Mouse (Mus musculus): Measurements from ENCODE around the gene Maml2.
"Not testable (repeated sequence)": the region's sequence is repeated elsewhere in the genome, so short reads cannot be mapped to it uniquely, and the experiment has no call there.

The Maml2 gene

DNA sequence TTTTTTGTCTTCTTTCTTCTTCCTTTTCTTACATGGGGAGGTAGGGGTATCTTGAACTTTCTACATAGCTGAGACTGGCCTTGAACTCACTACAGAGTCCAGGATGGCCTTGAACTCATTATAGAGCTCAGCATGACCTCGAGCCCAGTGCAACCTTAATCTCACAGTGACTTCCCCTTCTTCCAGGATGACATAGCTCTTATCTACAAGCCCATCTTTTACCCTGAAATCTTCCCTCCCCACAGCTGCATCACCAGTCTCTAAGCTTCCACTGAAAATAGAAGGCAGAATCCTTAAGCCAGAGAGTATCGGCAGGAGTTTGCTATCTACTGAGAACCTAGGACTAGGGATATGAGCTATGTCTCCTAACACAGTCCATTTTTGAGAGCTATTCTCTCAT, 375.5 kb downstream of the Maml2 start:
- no peak for DNase-seq (ENCODE audit: low spot score in 2 of 2)

DNA sequence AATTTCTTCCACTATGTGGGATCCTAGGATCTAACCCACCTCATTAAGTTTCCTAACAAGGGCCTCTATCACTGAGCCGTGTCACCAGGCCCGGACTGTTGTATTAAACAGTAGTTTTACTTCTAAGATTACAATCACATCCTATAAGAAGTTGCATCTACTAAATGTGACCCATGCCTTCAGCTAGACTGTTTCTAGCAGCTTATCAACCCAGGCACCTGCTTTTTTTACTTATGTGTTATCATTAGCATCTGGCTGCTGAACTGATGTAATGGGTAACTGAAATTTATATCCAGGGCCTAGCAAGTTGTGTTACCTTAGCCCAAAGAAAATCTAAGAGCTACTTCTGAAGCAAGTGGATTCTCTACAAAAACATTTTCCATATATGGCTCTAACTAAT, 380.3 kb downstream of the Maml2 start:
- no peak for DNase-seq (ENCODE audit: low spot score in 2 of 2)

DNA sequence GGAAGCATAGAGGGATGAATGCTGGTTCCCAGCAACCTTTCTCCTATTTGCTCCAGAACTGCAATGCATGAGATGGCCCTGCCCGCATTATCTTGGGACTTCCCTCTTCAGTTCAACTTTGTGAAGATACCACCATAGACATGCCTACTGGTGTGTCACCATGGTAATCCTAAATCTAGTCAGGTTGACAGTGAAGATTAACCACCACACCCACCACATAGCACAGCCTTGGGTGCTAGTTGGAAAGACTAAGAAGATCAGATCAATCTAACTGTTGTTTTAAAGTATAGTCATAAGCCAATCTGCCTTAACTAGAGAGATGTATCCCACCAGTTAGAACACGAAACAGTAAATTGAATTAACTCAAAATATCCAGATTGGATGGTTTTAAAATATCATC, 381.9 kb downstream of the Maml2 start:
- DNase-seq (ENCODE audit: low spot score in 2 of 2): no peak

DNA sequence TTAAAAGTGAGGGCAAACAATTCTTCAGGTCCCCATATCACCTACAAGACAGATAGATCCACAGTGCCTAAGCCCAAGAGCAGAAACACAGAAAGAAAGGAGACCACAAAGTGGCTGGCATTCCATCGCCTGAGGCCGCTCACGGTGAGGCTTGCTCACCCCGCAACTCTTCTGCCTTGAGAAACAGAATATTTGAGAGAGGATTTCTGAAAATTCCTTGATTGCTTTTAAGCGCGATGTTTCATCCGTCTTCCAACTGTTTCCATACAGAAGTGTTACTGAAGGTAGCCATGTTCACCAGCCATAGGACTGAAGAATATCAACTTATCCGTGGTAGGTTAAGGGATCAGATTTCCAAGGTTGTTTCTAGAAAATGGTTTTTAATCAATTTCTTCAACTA, 383.4 kb downstream of the Maml2 start:
- no peak for DNase-seq (ENCODE audit: low spot score in 2 of 2)

DNA sequence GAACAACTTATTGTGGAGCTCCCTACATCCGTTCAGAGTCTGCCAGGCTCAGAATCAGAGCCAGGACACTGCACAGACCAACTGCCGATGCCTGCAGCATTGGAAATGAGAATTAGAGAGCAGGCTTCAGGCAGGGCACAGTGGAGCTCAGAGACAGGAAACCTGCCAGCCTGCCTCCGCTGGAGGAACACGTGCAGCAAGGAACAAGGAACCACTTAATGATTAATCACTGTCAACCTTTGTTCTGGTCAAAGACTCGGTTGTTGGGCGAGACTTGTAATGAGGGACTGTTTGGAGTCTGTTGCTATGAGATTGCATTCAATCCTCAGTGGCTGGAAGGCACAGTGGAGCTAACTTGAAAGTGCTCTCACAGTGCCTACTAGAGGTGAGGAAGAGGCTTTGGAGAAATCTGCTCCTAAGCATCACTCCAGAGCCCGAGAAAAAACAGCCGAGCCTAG, 383.9 kb downstream of the Maml2 start:
- DNase-seq (ENCODE audit: low spot score in 2 of 2): peak; percentile 73 to 75

DNA sequence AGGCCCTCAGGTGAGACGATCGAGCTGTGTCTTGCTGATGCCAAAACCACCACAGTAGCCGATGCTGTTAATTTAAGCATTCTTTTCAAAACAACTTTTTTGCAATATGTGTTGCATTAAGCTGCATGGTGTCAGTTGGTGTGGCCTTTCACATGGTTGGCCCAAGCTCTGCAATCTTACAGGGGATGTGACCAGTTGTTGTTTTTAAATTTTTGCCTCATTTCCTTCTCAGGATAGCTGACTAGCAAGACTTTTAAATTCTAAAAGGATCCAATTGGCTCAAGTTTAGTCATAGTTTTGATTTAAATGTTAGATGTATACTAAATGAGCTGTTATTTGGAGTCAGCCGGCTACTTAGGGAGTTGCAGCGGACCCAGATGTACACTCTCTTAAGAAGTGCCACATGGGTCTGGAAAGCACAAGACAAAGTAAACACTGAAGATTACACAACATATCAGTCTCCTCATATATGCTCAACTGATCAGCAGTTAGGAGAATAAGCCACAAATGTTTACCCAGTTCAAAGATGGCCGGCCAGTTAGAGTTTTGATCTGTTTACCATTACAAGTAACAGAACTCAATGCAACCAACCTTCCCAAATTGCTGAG, 386.7 kb downstream of the Maml2 start:
- no peak for DNase-seq (ENCODE audit: low spot score in 2 of 2)

DNA sequence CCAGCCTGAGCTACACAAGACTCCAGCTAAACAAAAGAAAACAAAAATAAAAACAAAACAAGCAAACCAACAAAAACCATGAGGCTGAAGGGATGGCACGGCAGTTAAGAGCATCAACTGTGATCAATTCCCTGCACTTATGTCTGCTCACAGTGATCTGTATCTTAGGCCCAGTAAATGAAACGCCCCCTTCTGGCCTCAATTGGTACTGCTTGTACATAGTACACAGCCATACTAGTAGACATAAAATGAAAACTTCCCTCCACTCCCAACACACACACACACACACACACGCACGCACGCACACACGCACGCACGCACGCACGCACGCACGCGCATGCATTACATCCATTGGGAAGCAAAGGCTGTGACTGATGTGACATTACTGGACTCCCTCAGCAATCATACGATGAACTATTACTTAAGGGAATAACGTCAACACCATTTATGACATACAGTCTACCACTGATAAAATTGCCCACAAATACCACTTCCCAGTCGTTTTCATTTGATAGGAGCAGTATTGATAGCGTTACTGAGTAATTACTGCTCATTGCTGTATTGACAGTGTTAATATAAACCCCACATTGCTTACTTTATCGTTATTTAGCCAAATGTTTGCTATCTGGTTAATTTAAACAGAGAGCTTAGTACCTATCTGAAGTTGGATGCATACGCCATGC, 389.4 kb downstream of the Maml2 start:
- DNase-seq (ENCODE audit: low spot score in 2 of 2): no peak

DNA sequence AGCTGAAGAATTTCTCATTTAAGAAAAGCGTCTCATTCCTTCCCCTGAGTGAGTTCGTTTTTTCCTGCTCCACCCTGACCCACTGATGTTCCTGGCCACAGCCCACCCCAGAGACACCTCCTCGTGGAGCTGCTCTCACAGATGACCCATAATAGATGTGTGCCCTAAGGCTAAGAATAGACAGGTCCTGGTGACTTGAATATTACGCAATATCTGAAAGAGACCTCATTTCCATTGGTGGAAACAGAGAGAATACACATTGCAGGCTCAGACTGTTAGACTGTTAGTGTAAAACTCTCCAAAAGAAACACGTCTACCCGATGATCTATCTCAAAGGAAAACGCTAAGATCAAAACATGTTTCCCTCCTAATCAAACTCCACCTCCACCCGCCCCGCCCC, 391.2 kb downstream of the Maml2 start:
- no peak for DNase-seq (ENCODE audit: low spot score in 2 of 2)

DNA sequence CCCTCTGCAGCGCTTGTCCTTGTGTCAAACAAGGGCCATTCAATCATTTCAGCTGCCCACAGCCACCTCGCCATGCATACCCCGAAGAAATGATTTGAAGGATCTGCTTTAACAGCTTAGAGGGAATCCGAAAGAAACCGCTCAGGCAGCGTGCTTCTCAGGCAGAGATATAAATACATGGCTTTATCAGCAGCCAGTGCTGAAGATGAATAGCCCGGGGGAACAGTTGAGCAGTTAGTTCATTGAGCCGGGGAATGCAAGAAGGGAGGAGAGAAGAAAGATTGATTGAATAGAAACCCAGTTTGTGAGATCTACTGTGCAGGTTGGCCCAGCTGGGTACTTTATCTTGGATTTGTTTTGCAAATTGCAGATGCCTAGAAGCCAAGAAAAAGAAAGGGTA, 392.6 kb downstream of the Maml2 start:
- no peak for DNase-seq (ENCODE audit: low spot score in 2 of 2)

DNA sequence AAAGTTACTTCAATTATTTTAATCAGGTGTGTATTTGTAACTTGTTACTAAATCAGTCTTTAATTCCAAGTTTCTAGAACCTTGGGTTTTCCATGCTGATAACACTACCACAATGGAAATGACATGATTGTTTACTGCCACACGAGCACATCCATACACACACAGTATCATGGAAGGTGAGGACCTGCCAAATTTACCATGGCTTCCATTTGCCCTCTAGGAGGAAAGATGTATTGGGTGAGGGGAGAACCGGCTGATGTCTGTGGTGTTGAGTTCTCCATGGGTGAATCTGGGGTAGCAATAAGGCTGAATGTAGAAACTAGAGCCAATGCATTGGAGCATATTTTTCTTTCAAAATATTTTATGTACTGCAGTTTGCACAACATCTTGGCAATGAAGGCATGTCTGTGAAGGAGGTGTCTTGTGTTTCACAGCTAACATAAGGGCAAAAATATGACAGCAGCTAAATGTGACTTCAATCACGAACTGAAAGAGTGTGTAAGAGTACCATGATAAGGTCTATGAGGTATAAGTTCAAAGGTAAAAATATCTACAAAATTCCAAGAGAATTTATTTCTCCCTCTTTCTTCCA, 396.0 kb downstream of the Maml2 start:
- no peak for DNase-seq (ENCODE audit: low spot score in 2 of 2)

DNA sequence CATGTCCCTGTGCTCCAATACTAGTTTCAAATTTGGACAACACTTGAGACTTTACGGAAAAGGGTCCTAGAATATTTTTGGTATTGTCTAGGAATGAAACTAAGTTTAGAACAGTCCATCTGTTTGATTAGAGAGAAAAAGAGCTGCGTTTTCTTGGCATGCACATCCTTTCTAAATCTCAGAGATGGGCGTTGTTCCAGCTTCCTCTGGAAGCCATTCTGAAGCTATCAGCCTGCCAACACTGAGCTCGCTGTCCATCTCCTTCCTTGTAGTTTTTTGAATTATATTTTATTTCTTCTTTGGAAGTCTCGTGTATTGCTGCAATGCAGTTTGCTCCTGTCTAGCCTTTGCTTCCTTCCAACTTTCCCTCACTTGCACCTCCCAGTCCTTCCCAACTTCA, 396.5 kb downstream of the Maml2 start:
- peak in 1 of 2 experiments; percentile 27 for DNase-seq (ENCODE audit: low spot score in 2 of 2)

DNA sequence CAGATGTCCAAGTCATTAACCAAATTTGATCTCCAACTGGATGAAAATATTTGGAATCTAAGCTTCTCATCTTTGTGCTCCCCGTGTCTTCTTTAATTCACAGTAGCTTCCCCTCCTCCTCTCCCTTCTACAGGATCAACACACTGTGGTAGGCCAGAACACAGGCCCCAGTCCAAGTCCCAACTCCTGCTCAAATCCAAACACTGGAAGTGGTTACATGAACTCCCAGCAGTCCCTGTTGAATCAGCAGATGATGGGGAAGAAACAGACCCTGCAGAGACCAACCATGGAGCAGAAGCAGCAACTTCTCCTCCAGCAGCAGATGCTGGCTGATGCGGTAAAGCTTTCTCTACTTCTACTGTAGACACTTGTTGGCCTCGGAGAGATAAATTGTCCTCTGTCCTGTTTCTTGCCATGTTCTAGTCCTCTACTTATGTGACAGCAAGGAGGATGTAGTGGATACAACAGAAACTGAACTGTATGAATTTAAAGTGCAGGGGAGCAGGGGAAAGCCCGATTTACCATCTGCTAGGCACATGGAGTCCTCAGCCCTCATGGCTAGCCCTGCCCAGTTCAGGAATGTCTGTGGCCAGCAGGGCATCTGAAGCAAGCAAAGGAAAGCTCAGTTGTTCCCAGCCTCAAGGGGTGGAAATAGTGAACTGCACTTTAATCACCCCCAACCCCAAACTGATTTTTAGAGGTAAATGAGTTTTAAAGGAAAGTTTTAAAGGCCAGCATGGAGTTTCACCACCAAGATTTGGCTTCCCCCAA, 399.5 kb downstream of the Maml2 start:
- DNase-seq (ENCODE audit: low spot score in 2 of 2): no peak

DNA sequence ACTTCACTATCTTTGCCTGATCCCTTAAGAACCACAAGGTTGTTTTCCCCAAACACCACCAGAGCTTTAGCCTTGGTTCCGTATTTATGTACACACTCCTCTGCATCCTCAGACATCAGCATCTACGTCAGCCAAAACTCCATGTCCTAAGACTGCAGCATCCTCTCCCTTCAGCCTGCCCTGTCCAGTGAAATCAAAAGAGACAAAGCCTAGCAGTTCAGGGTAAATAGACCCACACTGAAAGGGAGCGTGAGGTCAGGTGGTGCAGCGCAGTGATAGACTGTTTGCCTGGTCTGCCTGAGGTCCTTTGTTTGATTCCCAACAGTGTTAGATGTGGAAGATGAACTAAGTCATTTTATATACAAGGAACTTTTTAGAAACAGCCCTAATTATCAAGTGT, 400.1 kb downstream of the Maml2 start:
- no peak for DNase-seq (ENCODE audit: low spot score in 2 of 2)

DNA sequence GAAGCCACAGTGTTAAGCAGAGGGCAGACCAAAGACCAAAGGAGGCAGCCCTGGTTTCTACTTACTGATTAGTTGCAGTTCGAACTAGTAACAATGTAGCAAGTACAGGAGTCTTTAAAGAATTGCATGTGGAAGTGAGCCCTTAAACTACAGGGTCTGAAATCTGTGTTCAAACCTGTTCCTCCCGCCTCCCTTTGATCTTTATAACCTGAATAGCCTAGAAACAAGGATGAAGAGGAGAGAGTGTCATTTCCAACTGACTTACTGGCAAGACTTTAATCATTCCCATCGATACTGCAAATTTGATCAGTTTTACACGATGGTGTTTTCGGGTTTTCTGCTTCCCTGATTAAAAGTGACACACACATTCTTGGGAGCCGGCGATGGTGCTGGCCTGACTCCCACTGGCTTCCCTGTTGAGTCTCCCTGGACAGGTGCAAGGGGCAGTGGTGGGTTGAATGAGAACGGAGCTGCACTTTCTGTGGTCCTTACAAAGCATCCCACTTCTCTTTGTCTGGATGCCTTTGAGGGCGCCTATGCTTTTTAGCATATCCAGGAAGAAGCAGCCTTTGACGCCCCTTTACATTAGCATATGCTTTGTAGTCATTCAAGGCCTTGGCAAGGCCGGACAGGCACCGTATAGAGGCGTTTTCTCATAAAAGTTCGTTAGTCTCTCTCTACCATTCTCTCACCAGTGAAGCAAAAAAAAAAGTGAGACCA, 401.5 kb downstream of the Maml2 start:
- no peak for DNase-seq (ENCODE audit: low spot score in 2 of 2)

DNA sequence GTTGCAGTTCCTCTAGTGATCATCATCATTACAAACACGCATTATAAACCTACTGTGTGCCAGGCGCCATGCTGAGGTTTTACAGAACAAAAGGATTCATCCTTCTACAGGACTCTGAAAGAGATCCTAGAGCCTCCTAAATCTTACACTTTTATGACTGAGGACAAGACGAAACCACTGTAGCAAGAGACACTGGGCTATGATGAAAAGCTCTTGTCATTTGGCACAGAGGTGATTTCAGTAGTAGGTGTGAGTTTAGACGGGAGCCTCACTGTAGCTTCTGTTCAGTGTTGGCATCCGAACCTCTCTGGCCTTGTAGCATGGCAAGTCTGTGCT, 402.0 kb downstream of the Maml2 start:
- DNase-seq (ENCODE audit: low spot score in 2 of 2): no peak

DNA sequence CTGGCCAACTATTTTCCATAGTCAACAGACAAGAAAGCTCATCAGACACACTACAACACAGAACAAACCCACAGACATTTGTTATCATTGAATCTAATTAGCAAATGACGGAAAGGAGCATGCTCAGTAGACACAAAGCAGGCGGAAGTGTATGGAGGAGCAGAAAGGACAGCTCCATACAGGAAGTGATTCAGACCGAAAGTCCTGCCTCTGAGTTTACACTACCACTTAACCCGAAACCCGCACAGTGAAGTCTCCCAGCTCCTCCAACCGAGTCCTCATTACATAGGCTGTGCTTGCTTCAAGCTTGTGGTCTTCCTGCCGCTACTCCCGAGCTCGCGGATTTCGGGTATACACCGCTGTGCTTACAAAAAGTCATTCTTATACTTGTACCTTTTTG, 404.0 kb downstream of the Maml2 start:
- DNase-seq (ENCODE audit: low spot score in 2 of 2): no peak

DNA sequence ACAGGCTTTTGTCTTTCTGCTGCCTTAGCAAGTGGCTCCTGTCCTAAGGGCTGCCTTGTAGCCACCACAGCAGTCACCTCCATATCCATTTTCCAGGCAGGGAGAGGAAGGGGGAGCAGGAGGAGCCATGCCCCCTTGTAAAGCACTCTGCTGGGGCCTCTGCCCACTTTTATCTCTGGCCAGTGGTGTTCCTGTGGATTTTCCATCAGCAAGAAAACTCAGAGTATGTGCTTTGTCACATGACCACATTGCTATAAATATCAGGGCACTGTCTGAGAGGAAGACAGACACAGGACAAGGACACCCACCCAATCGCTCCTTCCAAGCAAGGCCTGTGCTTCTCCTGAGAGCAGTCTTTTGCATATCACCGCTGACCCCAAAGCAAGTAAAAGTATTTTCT, 405.3 kb downstream of the Maml2 start:
- DNase-seq (ENCODE audit: low spot score in 2 of 2): no peak

DNA sequence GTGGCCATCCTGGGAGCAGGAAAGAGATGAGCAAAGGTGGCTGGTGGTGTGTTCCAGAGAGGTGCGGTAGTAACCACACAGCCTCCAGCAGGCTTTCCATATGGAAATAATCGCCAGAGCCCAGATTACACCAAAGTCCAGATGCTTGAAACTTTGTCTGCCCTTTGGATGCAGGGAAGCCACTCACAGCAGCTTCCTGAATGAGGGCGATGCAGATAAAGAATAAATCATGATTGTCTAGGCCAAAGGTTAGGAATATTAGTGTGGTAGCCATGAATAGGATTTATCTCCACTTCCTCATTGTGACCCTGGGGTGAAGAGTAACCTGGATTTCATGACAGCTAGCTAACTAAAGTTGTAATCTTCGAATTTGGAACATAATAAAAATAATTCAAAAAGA, 407.2 kb downstream of the Maml2 start:
- DNase-seq (ENCODE audit: low spot score in 2 of 2): no peak

DNA sequence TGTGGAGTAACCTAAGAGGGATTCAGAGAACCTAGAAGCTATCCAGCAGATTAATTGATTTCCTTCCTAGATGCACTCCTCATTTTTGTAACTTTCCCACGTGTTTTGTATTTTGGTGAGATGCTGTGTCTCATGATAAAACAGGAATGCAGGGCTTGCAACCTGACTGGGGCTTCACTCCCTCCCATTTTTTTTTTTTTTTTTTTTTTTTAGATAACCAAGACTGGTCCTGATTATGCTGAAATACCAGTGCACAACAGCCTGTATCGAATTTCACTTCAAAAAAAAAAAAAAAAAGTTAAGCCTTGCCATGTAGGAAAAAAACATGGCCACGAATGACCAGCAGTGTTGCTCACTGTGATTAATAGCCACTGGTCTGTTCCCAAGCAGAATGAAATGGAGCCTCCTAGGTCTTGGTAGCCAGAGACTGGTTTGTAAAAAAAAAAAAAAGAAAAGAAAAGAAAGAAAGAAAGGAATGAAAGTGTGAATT, 409.4 kb downstream of the Maml2 start:
- no peak for DNase-seq (ENCODE audit: low spot score in 2 of 2)

DNA sequence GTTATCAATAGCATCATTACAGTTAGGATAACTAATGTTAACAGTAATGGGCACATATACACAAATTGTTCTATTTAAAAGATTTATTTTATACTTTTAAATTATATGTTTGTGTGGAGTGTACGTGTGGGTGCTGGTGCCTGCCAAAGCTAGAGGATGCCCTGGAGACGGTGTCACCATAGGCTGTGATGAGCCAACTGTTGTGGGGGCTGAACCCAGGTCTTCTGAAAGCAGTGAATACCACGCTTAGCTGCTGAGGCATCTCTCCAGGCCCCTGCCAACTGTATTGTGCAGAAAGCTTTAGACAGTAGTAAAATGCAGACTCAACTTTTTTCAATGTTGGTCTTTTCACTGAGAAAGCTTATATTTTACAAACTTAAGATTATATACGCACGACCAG, 411.7 kb downstream of the Maml2 start:
- no peak for DNase-seq (ENCODE audit: low spot score in 2 of 2)

DNA sequence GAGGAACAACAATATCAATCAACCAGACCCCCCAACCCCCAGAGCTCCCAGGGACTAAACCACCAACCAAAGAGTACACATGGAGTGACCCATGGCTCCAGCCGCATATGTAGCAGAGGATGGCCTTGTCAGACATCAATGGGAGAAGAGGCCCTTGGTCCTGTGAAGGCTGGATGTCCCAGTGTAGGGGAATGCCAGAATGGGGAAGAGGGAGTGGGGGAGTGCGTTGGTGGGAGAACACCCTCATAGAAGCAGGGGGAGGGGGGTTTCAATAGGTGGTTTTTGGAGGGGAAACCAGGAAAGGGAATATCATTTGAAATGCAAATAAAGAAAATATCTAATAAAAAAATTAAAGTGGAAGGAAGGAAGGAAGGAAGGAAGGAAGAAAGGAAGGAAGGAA, 418.1 kb downstream of the Maml2 start:
- not testable (repeated sequence) for DNase-seq (ENCODE audit: low spot score in 2 of 2)
